Mouse (Mus musculus): ENCODE data around the gene Cabp2.

GRCm38 (mm10) chr19:4115816-4116215 is 34.4 kb downstream of the Cabp2 start:
- TF ChIP-seq CTCF (IDR thresholded peaks at IDR 0.05; ENCODE audit: extremely low read depth, insufficient read depth, low read length) (no peak), POLR2A (IDR thresholded peaks at IDR 0.05; ENCODE audit: extremely low read depth, insufficient read depth, low read length) (no peak)
